In genomic region chr17:58932279-58932982, GRCm38 (mm10) we compare ENCODE assay signal across 15 mouse cellular contexts. TPM values are rescaled to one million over a fixed set of nuclear protein-coding genes. Genes with fewer than 3 reads are reported as not detected.
DNase-seq lines count a peak whose midpoint lies in the region; ATAC-seq lines count a peak whose summit lies in the region.
"Had no signal": no experiment of that assay in that cellular context is flagged by ENCODE, and none has a peak within 500 bp of the region (broad histone marks: within the 10 kb centered on the region; RNA-seq: fewer than 3 reads in every experiment).

No protein-coding gene starts in this region.

- no peak overlapping the region for H3K4me3 ChIP-seq in liver, embryonic 11.5 days (ENCODE audit: low read depth, low read length)
- H3K4me3 ChIP-seq in liver, embryonic 12.5 days: no peak overlapping the region
- no peak overlapping the region for H3K4me3 ChIP-seq in hindbrain, embryonic 10.5 days
- no peak overlapping the region for H3K4me3 ChIP-seq in midbrain, embryonic 14.5 days (replicated peaks; ENCODE audit: low read depth, low read length)
- H3K4me3 ChIP-seq: layer of hippocampus, adult 2 months; limb, embryonic 10.5 days had no signal

- H3K9me3 ChIP-seq in liver, embryonic 11.5 days (ENCODE audit: control insufficient read depth, low read length): no peaks in the 10 kb centered on the region
- no peaks in the 10 kb centered on the region for H3K9me3 ChIP-seq in liver, embryonic 12.5 days (replicated peaks)
- H3K9me3 ChIP-seq in hindbrain, embryonic 10.5 days: no peaks in the 10 kb centered on the region
- no peaks in the 10 kb centered on the region for H3K9me3 ChIP-seq in midbrain, embryonic 14.5 days (ENCODE audit: control insufficient read depth, low read length)
- H3K9me3 ChIP-seq: limb, embryonic 10.5 days had no signal

- no peak for DNase-seq in liver, embryonic 11.5 days (ENCODE audit: low spot score)
- DNase-seq in embryo, embryonic 11 days: peak; percentile 55
- peak; percentile 44 for DNase-seq in hindbrain, embryonic 10.5 days (ENCODE audit: low spot score)
- DNase-seq in midbrain, embryonic 14.5 days: peak; percentile 53
- DNase-seq in testis, postnatal 14 days (ENCODE audit: low spot score): no peak
- DNase-seq in urinary bladder, adult 2 months (ENCODE audit: low spot score): no peak
- no peak for DNase-seq in cerebellum, postnatal 14 days
- DNase-seq: cerebellum, postnatal 10 days; heart, postnatal 14 days; kidney, adult 18-20 months; lung, adult 2 months had no signal

- H3K36me3 ChIP-seq in liver, embryonic 11.5 days (ENCODE audit: control insufficient read depth, insufficient read depth, low read length): no peaks in the 10 kb centered on the region
- H3K36me3 ChIP-seq in liver, embryonic 12.5 days: no peaks in the 10 kb centered on the region
- H3K36me3 ChIP-seq in hindbrain, embryonic 10.5 days: no peaks in the 10 kb centered on the region
- no peaks in the 10 kb centered on the region for H3K36me3 ChIP-seq in midbrain, embryonic 14.5 days (ENCODE audit: control insufficient read depth, insufficient read depth, low read length)
- H3K36me3 ChIP-seq: limb, embryonic 10.5 days had no signal

- no peaks in the 10 kb centered on the region for H3K27me3 ChIP-seq in liver, embryonic 11.5 days (replicated peaks; ENCODE audit: control insufficient read depth, insufficient read depth, low read length)
- no peaks in the 10 kb centered on the region for H3K27me3 ChIP-seq in liver, embryonic 12.5 days (replicated peaks)
- H3K27me3 ChIP-seq in hindbrain, embryonic 10.5 days (ENCODE audit: insufficient read depth, poor library complexity, severe bottlenecking): no peaks in the 10 kb centered on the region
- no peaks in the 10 kb centered on the region for H3K27me3 ChIP-seq in midbrain, embryonic 14.5 days (ENCODE audit: control insufficient read depth, insufficient read depth, low read length)

- ATAC-seq in liver, embryonic 11.5 days (replicated peaks; ENCODE audit: low FRiP score): peak; percentile 43; the same call in 1 of the 2 replicates
- ATAC-seq in liver, embryonic 12.5 days: no peak
- peak; percentile 83; the same call in 1 of the 2 replicates for ATAC-seq in midbrain, embryonic 14.5 days (ENCODE audit: low FRiP score, low TSS enrichment)

- no peak overlapping the region for H3K9ac ChIP-seq in liver, embryonic 11.5 days (ENCODE audit: low read depth, low read length)
- no peak overlapping the region for H3K9ac ChIP-seq in liver, embryonic 12.5 days
- H3K9ac ChIP-seq in midbrain, embryonic 14.5 days (replicated peaks; ENCODE audit: low read length): no peak overlapping the region

- no peak overlapping the region for H3K27ac ChIP-seq in liver, embryonic 11.5 days (ENCODE audit: low read depth, low read length)
- no peak overlapping the region for H3K27ac ChIP-seq in liver, embryonic 12.5 days
- H3K27ac ChIP-seq in hindbrain, embryonic 10.5 days: peak overlapping the region; percentile 76
- H3K27ac ChIP-seq in midbrain, embryonic 14.5 days (replicated peaks; ENCODE audit: low read depth, low read length): 0 out of 2 replicates have a peak overlapping the region, but pooled peaks have one; percentile 33
- H3K27ac ChIP-seq: layer of hippocampus, adult 2 months; limb, embryonic 10.5 days; stomach, postnatal 0 days had no signal

- WGBS in liver, embryonic 11.5 days: 18% methylated on average over 2 of the region's 2 CpGs
- WGBS in liver, embryonic 12.5 days (ENCODE audit: insufficient replicate concordance): 12% methylated on average over 2 of the region's 2 CpGs
- 8% methylated on average over 2 of the region's 2 CpGs for WGBS in hindbrain, embryonic 10.5 days
- WGBS in midbrain, embryonic 14.5 days: 1% methylated on average over 2 of the region's 2 CpGs

- H3K4me2 ChIP-seq in liver, embryonic 11.5 days: no peak overlapping the region
- no peak overlapping the region for H3K4me2 ChIP-seq in liver, embryonic 12.5 days
- no peak overlapping the region for H3K4me2 ChIP-seq in midbrain, embryonic 14.5 days (ENCODE audit: low read length)

- H3K4me1 ChIP-seq in liver, embryonic 11.5 days (replicated peaks; ENCODE audit: control insufficient read depth, insufficient read depth, low read length): peaks cover 2% of the 10 kb centered on the region; the same call in 1 of the 2 replicates
- peaks cover 17% of the 10 kb centered on the region; the same call in 1 of the 2 replicates for H3K4me1 ChIP-seq in liver, embryonic 12.5 days
- H3K4me1 ChIP-seq in hindbrain, embryonic 10.5 days (replicated peaks): peaks cover 27% of the 10 kb centered on the region
- 0 out of 2 replicates have a peak, but pooled peaks cover 4% of the 10 kb centered on the region for H3K4me1 ChIP-seq in midbrain, embryonic 14.5 days (ENCODE audit: control insufficient read depth, insufficient read depth, low read length)
- H3K4me1 ChIP-seq: limb, embryonic 10.5 days had no signal

RNA-seq across cellular contexts. Expression of gene Pdzph1, which starts 58.7 kb away (rescaled TPM):
- 0.51 and 0.57 TPM in 2 replicates for polyA plus RNA-seq in liver, embryonic 11.5 days (2014; fragmentation: Nextera tagmentation; extraction: Ambion mirVana)
- polyA plus RNA-seq in liver, embryonic 12.5 days (2016; fragmentation: Nextera tagmentation; extraction: Ambion mirVana): 0.66 and 0.93 TPM in 2 replicates
- polyA plus RNA-seq in hindbrain, embryonic 10.5 days (2016; fragmentation: Nextera tagmentation; extraction: Ambion mirVana): 16.9 and 18.6 TPM in 2 replicates
- 5.0 and 9.6 TPM in 2 replicates for polyA plus RNA-seq in midbrain, embryonic 14.5 days (2014; fragmentation: Nextera tagmentation; extraction: Ambion mirVana)
- polyA plus RNA-seq in urinary bladder, adult 2 months (2012; rRNA removed): not detected in 2 replicates
- polyA plus RNA-seq: limb, embryonic 10.5 days; lung, adult 2 months; stomach, postnatal 0 days had no signal

Comparison
In these comparisons a context has a peak if more than half of its experiments do, and no peak if none do; other contexts are left out.
1. DNase-seq: peak in embryo, embryonic 11 days (single experiment), hindbrain, embryonic 10.5 days (single experiment) and midbrain, embryonic 14.5 days (single experiment); none in liver, embryonic 11.5 days (single experiment), testis, postnatal 14 days (single experiment), urinary bladder, adult 2 months (single experiment) and cerebellum, postnatal 14 days (0 of 2).
2. H3K27ac ChIP-seq: peak in hindbrain, embryonic 10.5 days (single experiment) and midbrain, embryonic 14.5 days (single experiment); none in liver, embryonic 11.5 days (single experiment) and liver, embryonic 12.5 days (single experiment).